Mouse (Mus musculus): ENCODE data around the gene Eml1. TPM values are rescaled to one million over a fixed set of nuclear protein-coding genes. Genes with fewer than 3 reads are reported as not detected.

Gene Eml1
- polyA plus RNA-seq, 1 experiment, result 9.5 TPM

DNA sequence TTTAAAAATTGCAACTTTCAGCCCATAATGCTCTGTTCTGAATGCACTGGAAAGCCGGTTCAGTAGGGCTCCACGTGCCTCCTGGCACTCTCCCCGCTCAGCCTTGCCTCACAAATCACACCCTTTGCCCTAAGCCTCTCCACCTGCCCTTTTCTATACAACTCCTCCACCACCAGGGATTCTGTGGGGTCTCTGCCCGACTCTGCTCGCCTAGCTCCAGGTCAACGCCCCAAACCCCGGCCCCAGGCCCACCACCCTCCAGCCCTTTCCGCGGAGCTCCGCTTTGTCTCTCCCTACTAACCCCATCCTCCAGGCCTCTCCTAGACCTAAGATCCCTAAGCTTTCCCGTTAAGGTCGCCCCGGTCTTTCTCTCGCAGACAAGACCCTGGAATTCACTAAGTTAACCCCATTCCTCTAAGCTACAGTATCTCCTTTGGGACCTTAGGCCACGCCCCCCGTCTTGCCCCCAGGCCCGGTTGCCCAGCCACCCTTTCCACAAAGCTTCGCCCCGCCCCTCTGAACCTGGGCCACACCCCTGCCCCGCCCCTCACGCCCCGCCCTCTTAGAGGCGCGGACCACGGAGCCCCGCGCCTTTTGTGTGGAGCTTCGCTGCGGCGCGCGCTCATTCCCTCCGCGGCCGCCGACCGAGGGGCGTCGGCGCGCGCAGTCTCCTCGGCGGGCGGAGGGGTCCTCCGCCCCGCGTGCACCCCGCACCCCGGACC is 183.5 kb downstream of the Eml1 start, which contains the start of gene Evl:
TSS of gene Evl (plus strand) at position 601 of the 722 bp plus-strand sequence.
- H3K4me1 ChIP-seq (ENCODE audit: control insufficient read depth, insufficient read depth, low read length), result no peaks in the 10 kb centered on the region
- TF ChIP-seq POLR2A (IDR thresholded peaks at IDR 0.05; ENCODE audit: insufficient read depth, low read length), result no peak
- no peak for TF ChIP-seq CTCF (IDR thresholded peaks at IDR 0.05; ENCODE audit: low read depth, low read length)
- TF ChIP-seq EP300 (IDR thresholded peaks at IDR 0.05; ENCODE audit: insufficient read depth, low read depth, low read length), result no peak
- H3K4me3 ChIP-seq (ENCODE audit: low read depth, low read length), result peak within 1 kb of the TSS; percentile 100
- no peaks in the 10 kb centered on the region for H3K9me3 ChIP-seq (replicated peaks; ENCODE audit: control insufficient read depth, insufficient read depth, low read length, poor library complexity, severe bottlenecking)
- peaks cover 4% of the 10 kb centered on the region for H3K27me3 ChIP-seq (ENCODE audit: control insufficient read depth, insufficient read depth, low read length, poor library complexity, severe bottlenecking)
- no peak within 1 kb of the TSS for H3K27ac ChIP-seq (ENCODE audit: insufficient read depth, low read length)
- peak within 1 kb of the TSS; percentile 99 for H3K9ac ChIP-seq (ENCODE audit: low read depth, poor library complexity, severe bottlenecking)
- H3K36me3 ChIP-seq (ENCODE audit: control insufficient read depth, insufficient read depth, low read length, poor library complexity, severe bottlenecking), result no peaks in the 10 kb centered on the region

DNA sequence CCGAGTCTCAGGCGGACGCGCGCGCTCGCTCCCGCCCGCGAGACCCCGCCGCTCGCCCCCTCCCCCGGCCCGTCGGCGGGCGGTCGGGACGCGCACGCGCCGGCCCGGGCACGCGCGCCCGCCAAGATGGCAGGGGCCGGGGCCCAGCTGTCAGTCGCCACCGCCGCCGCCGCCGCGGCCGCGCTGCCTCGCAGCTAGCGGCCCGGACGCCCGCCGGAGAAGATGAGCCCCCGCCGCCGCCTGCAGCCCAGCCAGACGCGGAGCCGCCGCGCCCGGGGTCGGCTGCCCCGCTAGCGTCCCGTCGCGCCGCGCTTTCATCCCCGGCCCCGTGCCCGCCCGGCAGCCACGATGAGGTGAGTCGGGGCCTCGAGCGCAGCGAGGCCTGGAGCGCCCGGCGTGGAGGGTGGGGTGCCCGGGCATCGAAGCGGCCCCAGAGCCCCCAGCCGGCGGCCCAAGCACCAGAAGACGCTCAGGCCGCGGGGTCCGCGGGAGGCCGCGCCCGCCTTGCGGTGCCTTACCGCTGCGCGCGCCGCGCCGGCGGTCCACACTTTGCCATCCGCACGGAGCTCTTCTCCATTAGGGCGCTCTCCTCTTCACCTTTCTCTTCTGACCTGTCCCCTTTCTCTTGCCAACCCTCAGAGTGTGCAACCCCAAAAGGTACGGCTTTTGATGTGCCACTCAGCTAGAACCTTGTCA is 184.3 kb downstream of the Eml1 start:
- Histone ChIP-seq H3K4me1 (ENCODE audit: control insufficient read depth, insufficient read depth, low read length) (no peaks in the 10 kb centered on the region), H3K36me3 (ENCODE audit: control insufficient read depth, insufficient read depth, low read length, poor library complexity, severe bottlenecking) (no peaks in the 10 kb centered on the region), H3K9ac (ENCODE audit: low read depth, poor library complexity, severe bottlenecking) (peak overlapping the region; percentile 99), H3K9me3 (replicated peaks; ENCODE audit: control insufficient read depth, insufficient read depth, low read length, poor library complexity, severe bottlenecking) (no peaks in the 10 kb centered on the region), H3K4me3 (ENCODE audit: low read depth, low read length) (peak overlapping the region; percentile 100), H3K27ac (ENCODE audit: insufficient read depth, low read length) (no peak overlapping the region), H3K27me3 (ENCODE audit: control insufficient read depth, insufficient read depth, low read length, poor library complexity, severe bottlenecking) (peaks cover 4% of the 10 kb centered on the region)
- no peak for TF ChIP-seq EP300 (IDR thresholded peaks at IDR 0.05; ENCODE audit: insufficient read depth, low read depth, low read length)
- TF ChIP-seq POLR2A (IDR thresholded peaks at IDR 0.05; ENCODE audit: insufficient read depth, low read length), result no peak
- no peak for TF ChIP-seq CTCF (IDR thresholded peaks at IDR 0.05; ENCODE audit: low read depth, low read length)

- no peak overlapping the region for H3K4me3 ChIP-seq (ENCODE audit: low read depth, low read length)
- H3K27me3 ChIP-seq (ENCODE audit: control insufficient read depth, insufficient read depth, low read length, poor library complexity, severe bottlenecking), result peaks cover 4% of the 10 kb centered on the region
- H3K9me3 ChIP-seq (replicated peaks; ENCODE audit: control insufficient read depth, insufficient read depth, low read length, poor library complexity, severe bottlenecking), result no peaks in the 10 kb centered on the region
- no peak overlapping the region for H3K9ac ChIP-seq (ENCODE audit: low read depth, poor library complexity, severe bottlenecking)
- H3K36me3 ChIP-seq (ENCODE audit: control insufficient read depth, insufficient read depth, low read length, poor library complexity, severe bottlenecking), result no peaks in the 10 kb centered on the region
- TF ChIP-seq CTCF (IDR thresholded peaks at IDR 0.05; ENCODE audit: low read depth, low read length), result no peak
- no peak for TF ChIP-seq POLR2A (IDR thresholded peaks at IDR 0.05; ENCODE audit: insufficient read depth, low read length)
- TF ChIP-seq EP300 (IDR thresholded peaks at IDR 0.05; ENCODE audit: insufficient read depth, low read depth, low read length), result no peak
- no peak overlapping the region for H3K27ac ChIP-seq (ENCODE audit: insufficient read depth, low read length)
- H3K4me1 ChIP-seq (ENCODE audit: control insufficient read depth, insufficient read depth, low read length), result no peaks in the 10 kb centered on the region
These were observed 187.4 kb downstream of the Eml1 start for GRCm38 (mm10) chr12:108558194-108558593.

GRCm38 (mm10) chr12:108563238-108563637 is 192.5 kb downstream of the Eml1 start:
- Histone ChIP-seq H3K27ac (ENCODE audit: insufficient read depth, low read length) (no peak overlapping the region), H3K36me3 (ENCODE audit: control insufficient read depth, insufficient read depth, low read length, poor library complexity, severe bottlenecking) (no peaks in the 10 kb centered on the region), H3K4me3 (ENCODE audit: low read depth, low read length) (no peak overlapping the region), H3K27me3 (ENCODE audit: control insufficient read depth, insufficient read depth, low read length, poor library complexity, severe bottlenecking) (no peaks in the 10 kb centered on the region), H3K9ac (ENCODE audit: low read depth, poor library complexity, severe bottlenecking) (no peak overlapping the region), H3K9me3 (replicated peaks; ENCODE audit: control insufficient read depth, insufficient read depth, low read length, poor library complexity, severe bottlenecking) (no peaks in the 10 kb centered on the region), H3K4me1 (ENCODE audit: control insufficient read depth, insufficient read depth, low read length) (no peaks in the 10 kb centered on the region)
- TF ChIP-seq CTCF (IDR thresholded peaks at IDR 0.05; ENCODE audit: low read depth, low read length) (peak; percentile 42), EP300 (IDR thresholded peaks at IDR 0.05; ENCODE audit: insufficient read depth, low read depth, low read length) (no peak)

- no peaks in the 10 kb centered on the region for H3K36me3 ChIP-seq (ENCODE audit: control insufficient read depth, insufficient read depth, low read length, poor library complexity, severe bottlenecking)
- TF ChIP-seq POLR2A (IDR thresholded peaks at IDR 0.05; ENCODE audit: insufficient read depth, low read length) (no peak), EP300 (IDR thresholded peaks at IDR 0.05; ENCODE audit: insufficient read depth, low read depth, low read length) (no peak), CTCF (IDR thresholded peaks at IDR 0.05; ENCODE audit: low read depth, low read length) (no peak)
- no peak overlapping the region for H3K27ac ChIP-seq (ENCODE audit: insufficient read depth, low read length)
- H3K9ac ChIP-seq (ENCODE audit: low read depth, poor library complexity, severe bottlenecking), result no peak overlapping the region
- no peaks in the 10 kb centered on the region for H3K27me3 ChIP-seq (ENCODE audit: control insufficient read depth, insufficient read depth, low read length, poor library complexity, severe bottlenecking)
- H3K4me1 ChIP-seq (ENCODE audit: control insufficient read depth, insufficient read depth, low read length), result no peaks in the 10 kb centered on the region
- H3K9me3 ChIP-seq (replicated peaks; ENCODE audit: control insufficient read depth, insufficient read depth, low read length, poor library complexity, severe bottlenecking), result no peaks in the 10 kb centered on the region
- no peak overlapping the region for H3K4me3 ChIP-seq (ENCODE audit: low read depth, low read length)
These were observed 194.3 kb downstream of the Eml1 start for GRCm38 (mm10) chr12:108564910-108565506.

Data from ES-Bruce4 (cell line).